Mouse (Mus musculus) stomach, embryonic 15.5 days (tissue): ENCODE measurements around the gene Smim22. TPM values are rescaled to one million over a fixed set of nuclear protein-coding genes. Genes with fewer than 3 reads are reported as not detected.
A peak's percentile ranks its signal among the peaks of the same experiment; 100 is the strongest.

Experiments
- ATAC-seq: fragments of 200-750 bp; cut with Nextera tagmentation; 2 replicates; pipeline ENCODE4 v1.8.0; 2017; ENCODE audit warnings: low read depth, moderate number of reproducible peaks, moderate TSS enrichment; ENCODE audit not compliant: insufficient read depth, low FRiP score
- H3K27ac ChIP-seq: fragments of 300-500 bp; sonication (generic); 2 replicates; pipeline ENCODE4 v1.5.1; 2015; ENCODE audit warnings: mild to moderate bottlenecking, inconsistent platforms
- H3K27me3 ChIP-seq: fragments of 300-500 bp; sonication (generic); replicated peaks from 2 replicates; pipeline ENCODE4 v1.6.1; 2015; ENCODE audit warnings: inconsistent platforms
- H3K36me3 ChIP-seq: fragments of 300-500 bp; sonication (generic); 2 replicates; pipeline ENCODE4 v1.6.1; 2015; ENCODE audit warnings: inconsistent platforms
- H3K4me1 ChIP-seq: fragments of 300-500 bp; sonication (generic); 2 replicates; pipeline ENCODE4 v1.6.1; 2015; ENCODE audit warnings: inconsistent platforms
- H3K4me2 ChIP-seq: fragments of 300-500 bp; sonication (generic); 2 replicates; pipeline ENCODE4 v1.6.1; 2015; ENCODE audit warnings: mild to moderate bottlenecking, inconsistent platforms
- H3K4me3 ChIP-seq: fragments of 300-500 bp; sonication (generic); replicated peaks from 2 replicates; pipeline ENCODE4 v1.5.1; 2015; ENCODE audit warnings: inconsistent platforms
- H3K9ac ChIP-seq: fragments of 300-500 bp; sonication (generic); 2 replicates; pipeline ENCODE4 v1.6.1; 2015; ENCODE audit warnings: inconsistent platforms
- H3K9me3 ChIP-seq: fragments of 300-500 bp; sonication (generic); 2 replicates; pipeline ENCODE4 v1.6.1; 2016; ENCODE audit warnings: inconsistent platforms
- WGBS: fragments of 180-500 bp; shearing (Covaris S2); methylation state at CpG from one replicate; pipeline ENCODE4 v1.1.7; 2015; 5-methylcytosine and 5-hydroxymethylcytosine counted together
- polyA plus RNA-seq: library from polyadenylated mRNA; unstranded; fragments of >200 nt; fragmentation: Nextera tagmentation; extraction: Ambion mirVana; gene quantifications from 2 replicates; pipeline ENCODE4 v1.2.1, GENCODE M21; 2015

The Smim22 gene
- polyA plus RNA-seq, 1 experiment from 2014 or later: 59.7 TPM

- ATAC-seq: no peak
- Histone ChIP-seq H3K36me3 (no peaks in the 10 kb centered on the region), H3K4me1 (no peaks in the 10 kb centered on the region), H3K4me2 (no peak overlapping the region), H3K27me3 (no peaks in the 10 kb centered on the region), H3K4me3 (no peak overlapping the region), H3K9me3 (no peaks in the 10 kb centered on the region), H3K27ac (no peak overlapping the region), H3K9ac (no peak overlapping the region)
- 62% methylated on average over 2 of the region's 2 CpGs for WGBS
These were observed 30.9 kb upstream of the Smim22 start for GRCm38 (mm10) chr16:4976180-4976579.

GRCm38 (mm10) chr16:4978275-4979051, 28.6 kb upstream of the Smim22 start:
- no peak overlapping the region for H3K4me2 ChIP-seq
- H3K4me1 ChIP-seq: no peaks in the 10 kb centered on the region
- WGBS: 43% methylated on average over 5 of the region's 5 CpGs
- H3K9me3 ChIP-seq: no peaks in the 10 kb centered on the region
- no peak overlapping the region for H3K9ac ChIP-seq
- no peaks in the 10 kb centered on the region for H3K36me3 ChIP-seq
- ATAC-seq: 0 out of 2 replicates have a peak, but pooled peaks have one; percentile 21
- no peak overlapping the region for H3K4me3 ChIP-seq
- no peaks in the 10 kb centered on the region for H3K27me3 ChIP-seq
- H3K27ac ChIP-seq: no peak overlapping the region

- H3K4me2 ChIP-seq: no peak overlapping the region
These were observed 27.2 kb upstream of the Smim22 start for GRCm38 (mm10) chr16:4979755-4980380.

GRCm38 (mm10) chr16:4984717-4985116, 22.4 kb upstream of the Smim22 start:
- Histone ChIP-seq H3K27ac (no peak overlapping the region), H3K4me1 (no peaks in the 10 kb centered on the region), H3K4me3 (no peak overlapping the region), H3K9me3 (no peaks in the 10 kb centered on the region), H3K4me2 (no peak overlapping the region), H3K36me3 (no peaks in the 10 kb centered on the region), H3K9ac (no peak overlapping the region), H3K27me3 (no peaks in the 10 kb centered on the region)
- 85% methylated on average over 12 of the region's 12 CpGs for WGBS
- no peak for ATAC-seq

More at GRCm38 (mm10) chr16:4979755-4980380, 27.2 kb upstream of the Smim22 start:
- Histone ChIP-seq H3K9me3 (no peaks in the 10 kb centered on the region), H3K27ac (no peak overlapping the region), H3K27me3 (no peaks in the 10 kb centered on the region), H3K4me3 (no peak overlapping the region), H3K4me1 (no peaks in the 10 kb centered on the region), H3K9ac (no peak overlapping the region), H3K36me3 (no peaks in the 10 kb centered on the region)
- 72% methylated on average over 4 of the region's 4 CpGs for WGBS
- ATAC-seq: 0 out of 2 replicates have a peak, but pooled peaks have one; percentile 47

- no peak overlapping the region for H3K27ac ChIP-seq
- no peak overlapping the region for H3K4me3 ChIP-seq
- no peak overlapping the region for H3K4me2 ChIP-seq
- H3K27me3 ChIP-seq: no peaks in the 10 kb centered on the region
- H3K9ac ChIP-seq: no peak overlapping the region
- WGBS: 86% methylated on average over 4 of the region's 4 CpGs
- no peak for ATAC-seq
- H3K4me1 ChIP-seq: no peaks in the 10 kb centered on the region
- H3K9me3 ChIP-seq: no peaks in the 10 kb centered on the region
- no peaks in the 10 kb centered on the region for H3K36me3 ChIP-seq
These were observed 13.8 kb upstream of the Smim22 start for GRCm38 (mm10) chr16:4993276-4993675.

- no peak within 1 kb of the TSS for H3K4me3 ChIP-seq
- no peaks in the 10 kb centered on the region for H3K27me3 ChIP-seq
- ATAC-seq: no peak
- no peak within 1 kb of the TSS for H3K4me2 ChIP-seq
- 39% methylated on average over 3 of the region's 3 CpGs for WGBS
- H3K36me3 ChIP-seq: no peaks in the 10 kb centered on the region
- no peaks in the 10 kb centered on the region for H3K4me1 ChIP-seq
- no peaks in the 10 kb centered on the region for H3K9me3 ChIP-seq
- no peak within 1 kb of the TSS for H3K27ac ChIP-seq
- no peak within 1 kb of the TSS for H3K9ac ChIP-seq
These were observed 9.5 kb upstream of the Smim22 start, which contains the start of gene Sept12 for GRCm38 (mm10) chr16:4997553-4997952. Gene Sept12 (minus strand): TSS chr16:4997852.

GRCm38 (mm10) chr16:4998984-4999383, 8.1 kb upstream of the Smim22 start:
- H3K27ac ChIP-seq: no peak overlapping the region
- WGBS: 32% methylated on average over 1 of the region's 1 CpGs
- ATAC-seq: no peak
- no peaks in the 10 kb centered on the region for H3K4me1 ChIP-seq
- H3K4me2 ChIP-seq: no peak overlapping the region
- H3K9me3 ChIP-seq: no peaks in the 10 kb centered on the region
- H3K27me3 ChIP-seq: no peaks in the 10 kb centered on the region
- no peak overlapping the region for H3K9ac ChIP-seq
- H3K36me3 ChIP-seq: no peaks in the 10 kb centered on the region
- no peak overlapping the region for H3K4me3 ChIP-seq

GRCm38 (mm10) chr16:5000611-5001010, 6.5 kb upstream of the Smim22 start:
- Histone ChIP-seq H3K9me3 (no peaks in the 10 kb centered on the region), H3K9ac (no peak overlapping the region), H3K4me1 (no peaks in the 10 kb centered on the region), H3K4me2 (no peak overlapping the region), H3K27me3 (no peaks in the 10 kb centered on the region), H3K36me3 (no peaks in the 10 kb centered on the region), H3K4me3 (no peak overlapping the region), H3K27ac (no peak overlapping the region)
- no peak for ATAC-seq
- WGBS: 62% methylated on average over 3 of the region's 3 CpGs

- peak; percentile 41; the same call in 1 of the 2 replicates for ATAC-seq
These were observed 404 bp downstream of the Smim22 start for GRCm38 (mm10) chr16:5007492-5007891.

GRCm38 (mm10) chr16:5008076-5008475, 988 bp downstream of the Smim22 start:
- ATAC-seq: no peak
- Histone ChIP-seq H3K9ac (no peak overlapping the region), H3K9me3 (no peaks in the 10 kb centered on the region), H3K4me3 (peak overlapping the region; percentile 33), H3K27me3 (no peaks in the 10 kb centered on the region), H3K4me2 (peak overlapping the region; percentile 42), H3K36me3 (no peaks in the 10 kb centered on the region), H3K27ac (no peak overlapping the region), H3K4me1 (peaks cover 8% of the 10 kb centered on the region; the same call in 1 of the 2 replicates)
- 74% methylated on average over 12 of the region's 12 CpGs for WGBS

More at GRCm38 (mm10) chr16:5007492-5007891, 404 bp downstream of the Smim22 start:
- Histone ChIP-seq H3K9me3 (no peaks in the 10 kb centered on the region), H3K9ac (no peak overlapping the region), H3K4me1 (peaks cover 4% of the 10 kb centered on the region; the same call in 1 of the 2 replicates), H3K27me3 (no peaks in the 10 kb centered on the region), H3K36me3 (no peaks in the 10 kb centered on the region), H3K27ac (0 out of 2 replicates have a peak overlapping the region, but pooled peaks have one; percentile 12), H3K4me3 (peak overlapping the region; percentile 33), H3K4me2 (peak overlapping the region; percentile 42)
- WGBS: 29% methylated on average over 6 of the region's 6 CpGs

GRCm38 (mm10) chr16:5010371-5010935, 3.4 kb downstream of the Smim22 start:
- WGBS: 88% methylated on average over 10 of the region's 10 CpGs

GRCm38 (mm10) chr16:5011285-5011684, 4.2 kb downstream of the Smim22 start:
- H3K4me3 ChIP-seq: no peak overlapping the region
- H3K27ac ChIP-seq: no peak overlapping the region
- H3K4me1 ChIP-seq: peaks cover 8% of the 10 kb centered on the region; the same call in 1 of the 2 replicates
- 78% methylated on average over 7 of the region's 7 CpGs for WGBS
- no peaks in the 10 kb centered on the region for H3K27me3 ChIP-seq
- H3K9me3 ChIP-seq: no peaks in the 10 kb centered on the region
- H3K36me3 ChIP-seq: peaks cover 17% of the 10 kb centered on the region
- no peak overlapping the region for H3K4me2 ChIP-seq
- no peak for ATAC-seq
- no peak overlapping the region for H3K9ac ChIP-seq

More at GRCm38 (mm10) chr16:5010371-5010935, 3.4 kb downstream of the Smim22 start:
- Histone ChIP-seq H3K4me1 (peaks cover 8% of the 10 kb centered on the region; the same call in 1 of the 2 replicates), H3K4me3 (no peak overlapping the region), H3K27ac (no peak overlapping the region), H3K36me3 (peaks cover 8% of the 10 kb centered on the region; the same call in 1 of the 2 replicates), H3K4me2 (no peak overlapping the region), H3K9me3 (no peaks in the 10 kb centered on the region), H3K27me3 (no peaks in the 10 kb centered on the region), H3K9ac (no peak overlapping the region)
- ATAC-seq: no peak
